Mouse (Mus musculus): ENCODE data around the gene Tal1. TPM values are rescaled to one million over a fixed set of nuclear protein-coding genes. Genes with fewer than 3 reads are reported as not detected.

Tal1 gene
- total RNA-seq, 2 experiments from 2014 or later: 186 to 227 TPM

DNA sequence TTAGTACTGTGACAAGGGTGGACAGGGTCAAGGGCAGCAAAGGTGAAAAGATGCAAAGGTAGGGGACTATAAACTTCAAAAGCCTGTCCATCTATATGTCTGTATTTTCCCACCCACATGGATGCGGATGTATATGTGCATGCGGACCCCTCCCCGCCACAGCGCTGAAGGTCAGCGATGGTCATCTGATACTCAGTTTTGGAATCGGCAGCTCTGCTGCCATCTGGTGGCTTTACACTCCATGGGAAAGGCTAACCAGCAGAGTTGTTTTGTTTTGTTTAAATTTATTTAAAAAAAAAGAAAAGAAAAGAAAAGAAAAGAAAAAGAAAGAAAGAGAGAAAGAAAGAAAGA lies 40.9 kb downstream of the Tal1 start:
- 0 out of 2 replicates have a peak, but pooled peaks have one; percentile 27 for ATAC-seq (replicated peaks; ENCODE audit: low FRiP score, poor library complexity, severe bottlenecking)

DNA sequence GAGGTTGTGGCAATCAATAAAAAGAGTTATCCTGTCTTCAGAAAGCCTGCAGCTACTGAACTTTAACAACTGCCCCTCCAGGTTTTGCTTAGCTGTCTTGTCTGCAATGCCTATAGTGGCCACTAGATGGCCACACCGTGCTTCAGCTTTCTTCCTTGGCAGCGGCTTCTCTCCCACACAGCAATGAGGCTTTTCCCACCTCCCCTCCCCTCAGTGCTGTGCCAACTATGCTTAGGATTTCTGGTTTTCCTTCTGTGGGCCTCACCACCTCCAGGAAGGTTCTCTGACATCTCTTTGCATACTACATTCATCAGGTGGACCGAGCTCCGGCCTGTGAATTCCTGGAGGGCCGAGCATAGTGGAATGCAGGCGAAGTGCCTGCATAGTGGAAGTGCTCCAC lies 45.5 kb downstream of the Tal1 start:
- ATAC-seq (replicated peaks; ENCODE audit: low FRiP score, poor library complexity, severe bottlenecking): peak; percentile 69

DNA sequence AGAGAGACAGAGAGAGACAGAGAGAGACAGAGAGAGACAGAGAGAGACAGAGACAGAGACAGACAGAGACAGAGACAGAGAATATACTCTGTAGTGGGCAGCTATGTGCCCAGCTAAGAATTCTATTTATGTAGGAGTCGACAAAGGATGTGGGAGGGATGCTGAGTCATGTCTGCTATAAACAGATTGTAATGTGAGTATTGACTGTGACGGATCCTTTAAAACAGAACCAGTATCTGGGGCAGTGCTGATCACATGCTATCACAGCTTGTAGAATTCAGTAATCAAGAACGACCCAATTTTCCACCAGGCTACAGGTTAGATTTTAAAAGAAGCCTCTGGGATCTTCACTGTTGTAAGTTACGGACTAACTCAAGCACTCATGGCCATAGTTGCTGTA lies 47.3 kb downstream of the Tal1 start:
- peak; percentile 83 for ATAC-seq (replicated peaks; ENCODE audit: low FRiP score, poor library complexity, severe bottlenecking)

DNA sequence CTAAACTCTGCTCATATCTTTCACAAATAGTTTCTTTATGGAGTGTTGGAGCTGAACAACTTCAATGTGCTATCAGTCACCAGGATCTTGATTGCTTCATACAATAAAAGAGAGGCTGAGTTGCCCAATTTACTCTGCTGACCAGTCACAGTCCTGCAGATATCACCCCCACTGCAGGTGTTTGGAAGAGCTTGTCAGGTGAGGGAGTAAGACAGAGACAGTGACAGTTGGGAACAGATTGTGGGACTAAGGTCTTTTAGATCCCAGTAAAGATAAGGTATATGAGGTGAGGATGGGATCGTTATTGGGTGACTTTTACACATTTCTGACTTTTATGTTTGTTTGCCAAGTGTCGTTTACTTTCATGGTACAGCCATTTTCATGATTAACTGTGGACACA lies 54.9 kb downstream of the Tal1 start:
- no peak for ATAC-seq (replicated peaks; ENCODE audit: low FRiP score, poor library complexity, severe bottlenecking)

DNA sequence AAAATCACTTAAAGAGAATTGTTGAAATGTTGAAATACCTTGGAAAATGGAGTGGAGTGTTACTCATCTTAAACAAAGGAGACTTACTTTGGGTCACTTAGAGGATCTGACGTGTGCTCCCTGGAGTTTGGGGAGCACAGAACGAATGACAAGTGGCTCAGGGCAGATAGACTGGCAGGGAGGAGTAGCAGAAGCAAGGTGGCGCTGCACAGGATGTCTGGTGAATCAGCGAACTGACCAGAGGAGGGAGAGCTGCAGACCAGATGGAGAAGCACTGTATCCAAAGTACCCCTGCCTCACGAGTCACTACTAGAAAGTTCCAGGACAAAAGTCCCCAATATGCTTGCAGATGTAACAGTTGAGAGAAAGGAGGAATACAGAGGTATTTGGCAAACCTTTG lies 57.0 kb downstream of the Tal1 start:
- no peak for ATAC-seq (replicated peaks; ENCODE audit: low FRiP score, poor library complexity, severe bottlenecking)

DNA sequence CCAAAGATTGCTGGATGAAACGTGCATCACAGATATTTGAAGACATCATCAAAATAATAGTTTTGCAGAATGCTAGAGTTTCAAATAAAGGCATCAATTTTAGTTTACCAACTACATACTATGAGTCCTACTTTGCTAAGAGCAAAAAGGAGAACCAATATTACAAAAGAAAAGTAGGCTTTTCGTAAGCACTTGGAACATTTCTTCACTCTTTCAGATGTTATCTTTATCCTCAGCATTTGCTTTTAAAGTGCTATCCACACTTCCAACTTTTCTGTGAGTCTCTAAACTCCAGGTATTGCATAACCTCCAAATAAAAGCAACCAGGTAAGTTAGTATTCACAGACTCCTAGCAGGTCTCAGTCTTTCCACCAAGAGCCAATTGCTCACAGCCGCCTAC lies 63.4 kb downstream of the Tal1 start:
- no peak for ATAC-seq (replicated peaks; ENCODE audit: low FRiP score, poor library complexity, severe bottlenecking)

DNA sequence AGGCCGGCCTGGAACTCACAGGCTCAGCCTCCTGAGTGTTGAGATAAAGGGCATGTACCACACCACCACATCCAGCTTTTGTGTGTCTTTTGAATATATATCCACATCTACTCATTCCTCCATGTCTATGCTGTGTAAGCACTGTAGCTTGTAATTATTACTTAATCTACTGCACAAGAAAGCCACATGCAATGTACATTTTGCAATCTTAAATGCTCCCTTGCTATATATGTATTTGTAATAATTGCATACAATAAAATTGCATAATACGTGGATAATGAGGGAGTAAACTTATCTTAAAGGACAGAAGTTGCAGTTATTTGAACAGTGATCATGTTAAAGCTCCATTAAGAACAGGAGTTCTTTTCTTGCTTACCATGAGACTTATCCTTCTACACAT lies 64.9 kb downstream of the Tal1 start:
- ATAC-seq (replicated peaks; ENCODE audit: low FRiP score, poor library complexity, severe bottlenecking): no peak

Other genes starting within 250 kb of the Tal1 start
- not detected in 2 replicates for gene Gm12830, start 234.7 kb upstream of the Tal1 start, total RNA-seq (2015; ENCODE audit: low replicate concordance)
- gene Gm12830, start 234.7 kb upstream of the Tal1 start, total RNA-seq (2017; ENCODE audit: low replicate concordance): not detected in 2 replicates
- gene Foxd2, start 147.6 kb upstream of the Tal1 start, total RNA-seq (2015; ENCODE audit: low replicate concordance): 0.84 TPM in 1 of 2 replicates, not detected in the other
- not detected in 2 replicates for gene Foxd2, start 147.6 kb upstream of the Tal1 start, total RNA-seq (2017; ENCODE audit: low replicate concordance)
- not detected in 2 replicates for gene Foxe3, start 130.4 kb upstream of the Tal1 start, total RNA-seq (2015; ENCODE audit: low replicate concordance)
- not detected in 2 replicates for gene Foxe3, start 130.4 kb upstream of the Tal1 start, total RNA-seq (2017; ENCODE audit: low replicate concordance)
- 21.3 and 43.2 TPM in 2 replicates for gene Cmpk1, start 69.2 kb upstream of the Tal1 start, total RNA-seq (2015; ENCODE audit: low replicate concordance)
- 28.8 and 51.5 TPM in 2 replicates for gene Cmpk1, start 69.2 kb upstream of the Tal1 start, total RNA-seq (2017; ENCODE audit: low replicate concordance)
- 96.2 and 98.1 TPM in 2 replicates for gene Stil, start 56.3 kb upstream of the Tal1 start, total RNA-seq (2015; ENCODE audit: low replicate concordance)
- gene Stil, start 56.3 kb upstream of the Tal1 start, total RNA-seq (2017; ENCODE audit: low replicate concordance): 73.3 and 112 TPM in 2 replicates
- gene Pdzk1ip1, start 32.3 kb downstream of the Tal1 start, total RNA-seq (2015; ENCODE audit: low replicate concordance): 733 and 856 TPM in 2 replicates
- 400 and 437 TPM in 2 replicates for gene Pdzk1ip1, start 32.3 kb downstream of the Tal1 start, total RNA-seq (2017; ENCODE audit: low replicate concordance)
- gene Cyp4x1, start 77.9 kb downstream of the Tal1 start, total RNA-seq (2015; ENCODE audit: low replicate concordance): not detected in 2 replicates
- not detected in 2 replicates for gene Cyp4x1, start 77.9 kb downstream of the Tal1 start, total RNA-seq (2017; ENCODE audit: low replicate concordance)
- not detected in 2 replicates for gene Cyp4a29, start 185.7 kb downstream of the Tal1 start, total RNA-seq (2015; ENCODE audit: low replicate concordance)
- gene Cyp4a29, start 185.7 kb downstream of the Tal1 start, total RNA-seq (2017; ENCODE audit: low replicate concordance): not detected in 2 replicates
- not detected in 2 replicates for gene Cyp4a12a, start 242.6 kb downstream of the Tal1 start, total RNA-seq (2015; ENCODE audit: low replicate concordance)
- gene Cyp4a12a, start 242.6 kb downstream of the Tal1 start, total RNA-seq (2017; ENCODE audit: low replicate concordance): not detected in 2 replicates